Mouse (Mus musculus): ENCODE measurements around the gene Slc27a1.

Gene Slc27a1

DNA sequence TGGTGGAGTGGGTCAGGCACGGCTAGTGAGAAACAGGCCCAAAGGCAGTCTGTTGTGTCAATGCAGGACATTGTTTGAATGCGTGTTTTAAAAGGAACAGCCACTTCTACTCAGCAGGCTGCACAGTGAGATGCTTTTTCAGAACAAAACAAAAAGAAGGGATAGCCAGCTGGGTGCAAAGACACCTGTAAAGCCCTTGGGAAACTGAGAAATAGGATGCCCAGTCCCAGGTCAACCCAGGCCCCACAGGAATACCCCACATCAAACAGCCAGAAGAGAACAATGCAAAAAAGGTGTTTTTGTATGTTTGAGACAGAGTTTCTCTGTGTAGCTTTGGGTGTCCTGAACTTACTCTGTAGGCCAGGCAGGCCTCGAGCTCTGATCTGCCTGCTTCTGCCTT, 20.1 kb downstream of the Slc27a1 start:
- no peak for DNase-seq

DNA sequence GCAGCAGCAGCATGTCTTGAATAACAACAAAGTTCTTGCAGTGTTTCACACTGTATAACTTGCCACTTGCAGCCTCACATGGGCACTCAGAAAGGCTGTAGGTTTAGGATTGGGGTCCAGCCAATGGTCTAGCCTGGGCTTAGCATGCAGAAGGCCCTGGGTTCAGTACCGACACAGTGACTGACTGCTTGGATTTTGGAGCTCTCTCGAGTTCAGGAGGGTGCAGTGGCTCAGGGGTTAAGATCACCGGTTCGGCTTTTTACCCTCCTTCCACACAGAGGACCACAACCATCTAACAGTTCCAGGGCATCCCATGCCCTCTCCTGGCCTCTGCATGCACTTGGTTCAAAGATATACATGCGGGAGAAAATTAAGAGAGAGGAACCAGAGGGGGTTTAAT, 22.3 kb downstream of the Slc27a1 start:
- no peak for DNase-seq

- DNase-seq = peak; percentile 97
Observed at GRCm38 (mm10) chr8:71591471-71592373, 23.0 kb downstream of the Slc27a1 start, which contains the start of gene Pgls. Gene Pgls, plus strand, starts transcription at chr8:71592176.

- DNase-seq = peak; percentile 92
Observed at GRCm38 (mm10) chr8:71592374-71593170, 23.9 kb downstream of the Slc27a1 start.

- DNase-seq = no peak
Observed at GRCm38 (mm10) chr8:71593556-71594323, 25.1 kb downstream of the Slc27a1 start.

DNA sequence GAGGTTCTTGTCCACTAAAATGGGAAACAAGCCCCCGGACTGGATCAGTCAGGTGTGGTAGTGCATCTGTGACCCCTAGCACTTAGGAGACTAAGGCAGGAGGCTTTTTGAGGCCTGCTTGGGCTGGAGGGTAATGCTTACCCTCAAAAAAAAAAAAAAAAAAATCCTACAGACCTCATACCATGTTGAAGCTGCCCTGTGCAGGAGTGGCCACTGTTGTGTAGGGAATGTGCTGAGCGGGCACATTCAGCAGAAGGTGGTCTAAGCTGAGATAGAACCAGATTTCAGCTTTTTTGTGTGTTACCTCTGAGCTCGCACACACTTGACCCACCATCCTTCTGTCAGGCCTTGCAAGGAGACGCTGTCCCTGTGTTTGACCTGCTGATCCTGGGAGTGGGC, 25.6 kb downstream of the Slc27a1 start:
- DNase-seq = no peak

- peak; percentile 88 for DNase-seq
Observed at GRCm38 (mm10) chr8:71595862-71596261, 27.2 kb downstream of the Slc27a1 start.

GRCm38 (mm10) chr8:71596384-71596783, 27.7 kb downstream of the Slc27a1 start:
- DNase-seq = no peak

GRCm38 (mm10) chr8:71596798-71597197, 28.1 kb downstream of the Slc27a1 start:
- DNase-seq = no peak

GRCm38 (mm10) chr8:71597451-71597850, 28.8 kb downstream of the Slc27a1 start, which contains the start of gene Fam129c:
Gene Fam129c, plus strand, starts transcription at chr8:71597648.
- DNase-seq = no peak

DNA sequence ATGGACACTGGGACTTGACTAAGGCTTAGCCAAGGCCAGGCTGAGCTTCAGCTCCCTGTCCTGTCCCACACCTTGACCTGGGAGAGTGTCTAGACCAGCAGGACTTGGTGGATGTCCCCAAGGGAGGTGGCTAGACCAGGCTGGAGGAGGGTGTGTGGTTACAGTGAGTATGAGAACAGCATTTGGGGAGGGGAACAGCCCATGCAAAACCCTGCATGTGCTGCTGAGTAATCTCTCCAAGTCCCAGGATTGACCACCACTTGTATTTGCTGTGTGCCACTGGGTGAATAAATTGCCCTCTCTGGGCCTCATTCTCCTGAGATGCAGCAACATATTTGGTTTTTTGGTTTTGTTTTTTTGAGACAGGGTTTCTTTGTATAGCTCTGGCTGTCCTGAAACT, 29.7 kb downstream of the Slc27a1 start:
- no peak for DNase-seq

- no peak for DNase-seq
Observed at GRCm38 (mm10) chr8:71598841-71599240, 30.2 kb downstream of the Slc27a1 start.

- no peak for DNase-seq
Observed at GRCm38 (mm10) chr8:71601939-71602665, 33.4 kb downstream of the Slc27a1 start.

DNA sequence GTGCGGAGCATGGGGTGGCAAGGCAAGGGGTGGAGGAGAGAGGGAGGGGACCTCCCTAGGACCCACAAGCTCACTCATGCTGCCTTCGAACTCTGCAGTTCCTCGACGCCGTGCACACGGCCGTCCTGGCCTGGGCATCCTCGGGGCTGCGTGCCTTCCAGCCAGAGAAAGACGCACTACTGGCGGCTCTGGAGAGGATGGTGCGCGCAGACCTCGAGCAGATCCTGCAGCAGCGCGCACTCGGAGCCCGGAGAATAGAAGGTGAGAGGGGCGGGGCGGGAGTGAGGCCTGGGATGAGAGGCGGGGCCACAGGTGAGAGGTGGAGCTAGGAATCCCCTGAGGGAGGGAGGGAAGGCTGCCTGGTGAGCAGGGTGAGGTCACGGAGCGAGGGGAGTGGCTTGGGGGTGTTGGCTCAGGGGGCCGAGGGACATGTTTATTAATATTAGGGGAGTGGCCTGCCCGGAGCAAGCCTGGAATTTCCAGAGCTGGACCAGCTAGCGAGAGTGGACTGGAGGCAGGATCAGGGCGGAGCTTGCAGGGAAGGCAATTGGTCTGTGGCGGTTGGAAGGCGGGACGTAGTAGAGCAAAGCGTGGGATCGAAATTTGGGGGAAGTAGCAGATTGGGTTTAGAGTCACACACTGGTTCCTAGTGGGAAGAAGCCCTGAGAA, 34.1 kb downstream of the Slc27a1 start:
- peak; percentile 41 for DNase-seq

- DNase-seq = no peak
Observed at GRCm38 (mm10) chr8:71604021-71604420, 35.3 kb downstream of the Slc27a1 start.

- peak; percentile 99 for DNase-seq
Observed at GRCm38 (mm10) chr8:71610822-71611651, 42.4 kb downstream of the Slc27a1 start, which contains the start of gene Colgalt1. Gene Colgalt1, plus strand, starts transcription at chr8:71610998.

- DNase-seq = no peak
Observed at GRCm38 (mm10) chr8:71612141-71612540, 43.5 kb downstream of the Slc27a1 start.

- no peak for DNase-seq
Observed at GRCm38 (mm10) chr8:71613418-71613817, 44.7 kb downstream of the Slc27a1 start.

DNA sequence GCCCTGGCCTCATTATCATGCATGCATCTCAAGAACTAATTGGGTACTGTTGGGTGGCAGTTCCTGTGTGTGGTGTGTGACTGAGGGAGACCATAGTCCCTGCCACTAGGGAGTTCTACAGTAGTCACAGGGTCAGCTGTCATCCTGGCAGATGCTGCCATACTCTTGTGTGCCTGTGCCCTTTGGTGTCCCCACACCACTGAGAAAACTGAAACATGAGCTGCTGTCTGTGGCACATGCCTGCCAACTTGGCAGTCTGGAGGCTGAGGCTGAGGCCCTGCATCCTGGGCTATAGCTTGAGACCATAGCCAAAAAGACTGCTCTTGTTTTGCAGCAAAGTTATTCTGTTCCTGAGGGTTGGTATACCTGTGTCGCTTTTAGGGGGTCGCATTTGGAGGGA, 51.1 kb downstream of the Slc27a1 start:
- no peak for DNase-seq

GRCm38 (mm10) chr8:71625088-71625487, 56.4 kb downstream of the Slc27a1 start:
- no peak for DNase-seq

DNA sequence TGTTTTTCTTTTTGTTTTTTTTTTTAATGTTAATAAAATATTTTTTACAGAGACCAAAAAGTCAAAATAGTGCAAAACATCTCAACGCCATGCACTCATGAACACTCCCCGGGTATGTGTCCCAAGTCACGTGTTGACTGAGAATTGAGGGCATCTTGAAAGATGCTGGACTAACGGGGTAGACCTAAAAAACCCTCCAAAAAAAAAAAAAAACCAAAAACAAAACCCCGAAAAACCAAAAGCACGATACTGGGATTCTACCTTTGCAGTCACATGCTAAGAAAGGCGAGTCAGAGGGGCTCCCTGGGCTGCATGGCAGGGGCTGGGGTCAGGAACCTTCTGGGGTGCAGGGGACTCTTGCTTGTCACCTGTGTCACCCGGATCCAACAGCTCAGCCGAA, 58.1 kb downstream of the Slc27a1 start:
- DNase-seq = no peak
